Mouse (Mus musculus) kidney, adult 11 months (tissue): ENCODE measurements around the gene Enc1.

Experiments used
- DNase-seq: peaks from one replicate; pipeline ENCODE4 v3.0.0; 2022

The Enc1 gene

DNA sequence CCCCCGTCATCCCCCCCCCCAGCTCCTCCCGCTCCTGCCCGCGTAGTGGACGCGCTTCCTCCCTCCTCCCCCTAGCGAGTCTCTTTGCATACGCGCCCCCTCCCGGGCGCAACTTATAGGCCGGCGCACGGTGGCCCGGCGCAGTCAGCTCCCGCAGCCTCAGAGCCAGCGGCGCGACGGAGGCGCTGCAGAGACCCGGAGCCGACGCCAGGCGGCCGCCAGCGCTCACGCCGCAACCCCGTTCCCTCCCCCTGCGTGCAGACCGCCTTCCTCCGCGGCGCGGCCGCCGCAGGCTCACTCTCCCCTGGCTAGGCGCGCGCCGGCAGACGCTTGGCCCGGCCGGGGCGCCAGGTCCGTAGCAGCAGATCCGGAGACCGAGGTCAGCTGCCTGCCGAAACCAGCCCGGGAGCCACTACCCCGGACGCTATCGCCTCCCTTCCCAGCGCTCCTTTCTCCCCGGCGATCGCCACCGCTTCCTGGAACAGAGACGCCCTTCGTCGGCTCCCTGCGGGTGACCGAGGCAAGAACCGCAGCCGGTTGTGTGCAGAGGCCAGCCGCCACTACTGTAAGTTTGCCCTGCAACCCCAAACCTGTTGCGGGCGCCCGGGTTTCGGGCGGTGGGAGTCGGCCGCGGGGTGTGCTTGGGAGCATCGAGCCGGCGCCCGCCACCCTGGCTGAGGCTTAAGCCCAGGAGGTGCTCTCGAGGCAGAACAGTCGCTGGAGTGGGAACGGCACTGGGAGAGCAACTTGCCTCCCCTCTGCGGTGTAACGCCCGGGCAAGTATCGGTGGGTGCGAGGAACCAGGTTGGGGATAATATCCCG lies at the start of gene Enc1:
Gene Enc1 (plus strand): TSS at position 141 of the 822 bp plus-strand sequence.
- peak; percentile 82 for DNase-seq

- no peak for DNase-seq
These were observed 48.3 kb upstream of the Enc1 start for GRCm38 (mm10) chr13:97192649-97193048.

DNA sequence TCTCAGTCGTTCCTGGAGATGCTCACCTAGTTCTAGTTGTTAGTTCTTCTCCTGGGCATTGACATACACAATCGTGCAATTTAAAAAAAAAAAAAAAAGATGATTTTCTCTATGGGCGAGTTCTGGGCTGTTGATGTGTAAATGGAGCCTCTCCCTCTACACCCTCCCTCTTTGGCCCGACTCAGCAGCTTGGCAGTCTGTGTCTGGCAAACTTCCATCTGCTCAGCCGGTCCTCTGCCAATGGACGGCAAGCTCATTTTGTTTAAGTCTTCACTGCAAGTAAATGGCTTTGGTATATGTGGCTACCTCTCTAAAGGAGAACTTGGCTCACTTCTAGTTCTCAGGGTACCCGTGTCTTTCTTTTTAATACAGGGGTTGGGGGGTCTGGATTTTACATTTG lies 47.5 kb upstream of the Enc1 start:
- peak; percentile 72 for DNase-seq

DNA sequence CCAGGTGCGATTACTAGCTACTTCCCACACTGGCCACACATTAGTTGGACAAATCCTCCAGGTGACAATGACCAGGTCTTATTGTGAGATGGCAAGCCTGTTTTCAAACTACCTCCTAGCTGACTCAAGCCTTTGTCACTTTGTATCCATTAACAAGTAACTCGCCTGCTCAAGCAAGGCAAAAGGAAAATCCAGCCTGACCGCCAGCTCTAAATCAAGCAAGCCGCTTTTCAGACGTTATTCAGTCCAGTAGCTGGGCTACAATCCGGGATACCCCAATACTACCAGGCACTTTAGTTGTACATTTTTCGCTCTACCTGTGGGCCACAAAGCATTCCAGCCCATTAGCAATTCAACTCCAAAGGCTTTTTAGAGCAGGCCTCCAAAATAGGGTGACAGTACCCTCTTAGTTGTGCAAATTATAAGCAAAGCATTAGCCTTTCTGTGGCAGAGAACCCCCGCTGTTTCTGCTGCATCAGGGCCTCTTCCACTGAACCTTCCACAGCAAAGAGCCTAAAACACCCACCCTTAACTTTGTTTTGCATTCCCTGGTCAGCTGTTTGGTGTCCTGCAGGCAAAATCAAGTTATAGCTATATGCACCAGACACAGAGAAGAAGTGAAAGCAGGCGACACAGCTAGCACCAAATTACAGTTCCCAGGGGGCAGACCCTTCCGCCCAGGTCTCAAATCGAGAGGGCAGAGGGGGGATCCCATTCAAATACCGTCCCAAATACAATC lies 44.5 kb upstream of the Enc1 start:
- DNase-seq = no peak

DNA sequence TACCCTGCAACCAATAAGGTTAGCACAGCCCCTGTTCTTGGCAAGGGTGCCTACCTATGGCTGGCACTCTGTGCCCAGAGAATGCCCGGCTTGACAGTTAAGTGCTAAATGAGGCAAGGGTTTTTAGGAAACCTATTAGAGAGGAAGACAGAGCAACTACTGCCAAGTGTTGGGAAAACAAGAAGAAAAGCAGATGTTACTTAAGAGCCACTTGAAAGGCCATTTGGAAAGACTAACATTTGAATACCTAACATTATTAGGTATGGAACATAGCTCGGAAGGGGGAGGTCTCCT lies 44.0 kb upstream of the Enc1 start:
- DNase-seq = no peak

- peak; percentile 96 for DNase-seq
These were observed 42.9 kb upstream of the Enc1 start, which contains the start of gene Hexb for GRCm38 (mm10) chr13:97197932-97198562. Gene Hexb (minus strand): TSS chr13:97198357.

GRCm38 (mm10) chr13:97199123-97199522 lies 41.8 kb upstream of the Enc1 start:
- DNase-seq = no peak

DNA sequence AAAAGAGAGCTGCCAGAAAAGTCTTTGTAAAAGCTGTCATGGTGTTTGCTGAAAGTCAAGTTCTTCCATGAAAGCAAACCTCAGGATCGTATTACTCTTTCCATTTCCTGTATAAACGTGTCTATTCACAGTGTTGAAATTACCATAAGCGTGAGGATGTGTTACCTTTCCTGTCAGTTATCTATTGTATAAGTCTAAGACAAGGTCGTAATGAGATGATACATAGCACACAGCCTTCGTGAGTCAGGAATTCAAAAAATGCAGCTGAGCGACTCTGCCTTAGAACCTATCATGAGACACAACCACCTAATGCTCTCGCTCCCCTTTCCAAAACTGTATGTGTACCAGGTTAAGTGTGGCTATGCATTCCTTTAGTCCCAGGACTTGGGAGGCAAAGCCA lies 39.8 kb upstream of the Enc1 start:
- no peak for DNase-seq

GRCm38 (mm10) chr13:97201896-97202295 lies 39.0 kb upstream of the Enc1 start:
- DNase-seq = peak; percentile 53

- peak; percentile 94 for DNase-seq
These were observed 35.7 kb upstream of the Enc1 start for GRCm38 (mm10) chr13:97205052-97205701.

DNA sequence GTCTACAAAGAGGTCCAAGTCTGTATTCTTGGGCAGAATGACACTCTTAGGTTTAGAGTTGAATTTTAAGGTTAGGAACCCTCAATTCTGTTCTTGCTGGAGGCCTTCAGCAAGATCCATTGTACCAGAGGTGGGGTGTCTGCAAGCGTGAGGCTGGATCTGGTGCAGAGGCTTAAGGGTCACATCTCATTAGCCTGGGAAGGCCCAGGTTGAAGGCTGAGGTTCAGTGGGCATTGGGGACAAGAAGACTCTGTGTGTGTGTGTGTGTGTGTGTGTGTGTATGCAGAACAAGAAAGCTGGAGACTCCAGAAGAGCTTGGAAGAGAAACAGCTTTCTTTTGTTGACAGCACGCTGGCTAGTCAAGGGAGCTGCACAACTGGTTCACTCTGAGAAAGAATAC lies 34.9 kb upstream of the Enc1 start:
- DNase-seq = no peak

DNA sequence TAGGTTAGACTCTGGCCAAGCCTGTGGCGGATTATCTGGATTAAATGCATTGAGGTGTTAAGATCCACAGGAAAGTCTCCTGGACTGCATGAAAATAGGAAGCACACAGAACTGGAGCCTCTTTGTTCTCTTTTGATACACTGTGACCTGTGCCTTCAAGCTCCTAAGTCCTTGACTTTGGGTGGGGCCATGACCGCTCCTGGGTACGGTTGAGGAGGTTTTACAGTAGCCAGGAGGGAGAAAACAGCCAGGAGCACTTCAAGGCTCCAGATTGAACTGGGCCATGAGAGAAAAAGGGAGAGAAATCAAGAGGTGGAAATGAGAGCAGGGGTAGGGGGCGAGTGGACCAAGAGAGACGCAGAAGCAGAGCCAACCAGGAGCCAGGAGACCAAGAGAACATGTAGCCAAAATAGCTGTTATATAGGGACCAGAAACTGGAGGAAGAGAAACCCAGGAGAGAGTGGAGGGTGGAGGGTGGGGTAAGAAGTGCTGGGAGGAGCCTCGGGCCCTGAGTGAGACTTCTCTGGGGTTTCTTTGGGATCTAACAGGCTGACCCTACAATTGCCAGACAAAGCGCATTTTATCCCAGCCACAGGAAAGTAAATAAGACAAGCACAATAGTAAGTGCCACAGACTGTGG lies 33.3 kb upstream of the Enc1 start:
- no peak for DNase-seq

- DNase-seq = no peak
These were observed 32.8 kb upstream of the Enc1 start for GRCm38 (mm10) chr13:97208112-97208478.

GRCm38 (mm10) chr13:97208500-97209010 lies 32.4 kb upstream of the Enc1 start:
- no peak for DNase-seq

- no peak for DNase-seq
These were observed 26.2 kb upstream of the Enc1 start for GRCm38 (mm10) chr13:97214583-97215268.

DNA sequence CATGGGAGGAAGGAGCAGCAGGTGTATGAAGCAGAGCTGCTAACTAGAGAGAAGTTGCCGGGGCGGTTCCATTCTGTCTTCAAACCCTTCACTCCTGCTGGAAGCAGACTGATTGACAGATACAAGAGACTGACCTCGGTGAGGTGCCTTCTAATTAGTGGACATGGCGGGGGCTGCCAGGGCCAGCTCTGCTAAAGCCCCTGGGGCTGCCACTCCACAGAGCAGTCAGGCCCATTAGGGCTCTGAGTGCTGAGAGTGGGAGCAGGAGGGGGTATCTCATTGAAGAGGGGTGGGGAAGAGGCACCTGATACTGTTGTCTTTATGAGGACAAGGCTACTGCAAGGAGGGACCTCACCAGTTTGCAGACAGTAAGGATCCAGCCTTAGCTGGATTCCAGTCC lies 25.3 kb upstream of the Enc1 start:
- DNase-seq = no peak

DNA sequence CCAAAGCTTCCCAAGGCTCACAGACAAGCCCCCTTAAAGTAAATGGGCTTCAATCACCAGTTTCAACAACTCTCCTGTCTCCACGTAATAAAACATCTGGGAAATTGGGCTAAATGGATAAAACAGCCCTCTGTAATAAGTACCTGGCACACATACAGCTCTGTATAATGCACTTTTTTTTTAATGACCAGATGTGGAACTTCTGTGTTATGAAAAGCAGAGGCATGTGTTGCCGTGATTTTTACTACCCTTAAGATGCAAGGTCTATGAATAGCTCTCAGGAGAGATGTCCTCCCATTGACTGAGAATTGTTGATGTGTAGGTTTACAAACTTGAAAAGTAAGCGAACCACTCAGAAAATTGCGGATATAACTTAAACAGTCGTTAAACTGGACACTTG lies 24.7 kb upstream of the Enc1 start:
- no peak for DNase-seq

DNA sequence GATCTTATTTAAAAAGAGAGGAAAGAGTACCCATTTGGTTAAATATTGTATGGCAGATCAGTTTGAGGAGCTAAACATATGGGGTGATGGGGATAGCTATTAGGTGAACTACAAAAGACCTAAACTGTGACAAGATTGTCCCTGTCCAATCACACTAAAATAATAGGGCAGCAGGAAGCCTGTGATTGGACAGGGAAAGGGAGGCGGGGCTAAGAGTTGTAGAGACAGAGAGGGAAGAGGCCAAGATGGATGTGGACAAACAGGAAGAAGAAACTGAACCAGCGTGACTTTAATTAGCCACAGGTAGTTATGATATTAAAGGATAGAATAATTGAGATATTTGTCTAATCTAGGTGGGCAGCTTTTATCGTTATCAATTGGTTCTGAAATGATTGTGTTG lies 20.9 kb upstream of the Enc1 start:
- DNase-seq = no peak

GRCm38 (mm10) chr13:97223856-97224255 lies 17.0 kb upstream of the Enc1 start:
- no peak for DNase-seq

GRCm38 (mm10) chr13:97224341-97224982 lies 16.4 kb upstream of the Enc1 start:
- peak; percentile 83 for DNase-seq

GRCm38 (mm10) chr13:97225130-97225529 lies 15.8 kb upstream of the Enc1 start:
- DNase-seq = no peak

- DNase-seq = no peak
These were observed 13.1 kb upstream of the Enc1 start for GRCm38 (mm10) chr13:97227795-97228194.
